Mouse (Mus musculus) liver, postnatal 0 days (tissue): ENCODE measurements around the gene Taf4. TPM values are rescaled to one million over a fixed set of nuclear protein-coding genes. Genes with fewer than 3 reads are reported as not detected.

Source experiments
- ATAC-seq: fragments of 200-750 bp; cut with Nextera tagmentation; 2 replicates; pipeline ENCODE4 v1.8.0; 2017; ENCODE audit warnings: mild to moderate bottlenecking, moderate library complexity
- DNase-seq: peaks from one replicate; pipeline ENCODE4 v3.0.0-alpha.2; 2016
- H3K27ac ChIP-seq: fragments of 300-500 bp; sonication (generic); 2 replicates; pipeline ENCODE4 v1.5.1; 2014; ENCODE audit warnings: antibody characterized with exemption, moderate library complexity, mild to moderate bottlenecking, low read depth
- H3K27me3 ChIP-seq: fragments of 300-500 bp; sonication (generic); 2 replicates; pipeline ENCODE4 v1.6.1; 2014; ENCODE audit warnings: low read length, control low read depth, mixed read lengths; ENCODE audit not compliant: insufficient read depth
- H3K36me3 ChIP-seq: fragments of 300-500 bp; sonication (generic); replicated peaks from 2 replicates; pipeline ENCODE4 v1.6.1; 2014; ENCODE audit warnings: mild to moderate bottlenecking, control low read depth, low read length, moderate library complexity, mixed read lengths; ENCODE audit not compliant: insufficient read depth
- H3K4me1 ChIP-seq: fragments of 300-500 bp; sonication (generic); 2 replicates; pipeline ENCODE4 v1.6.1; 2014; ENCODE audit warnings: antibody characterized with exemption, mild to moderate bottlenecking, control low read depth; ENCODE audit not compliant: insufficient read depth
- H3K4me2 ChIP-seq: fragments of 300-500 bp; sonication (generic); 2 replicates; pipeline ENCODE4 v1.6.1; 2014; ENCODE audit warnings: low read depth, mild to moderate bottlenecking, low read length, moderate library complexity, mixed read lengths
- H3K4me3 ChIP-seq: fragments of 300-500 bp; sonication (generic); 2 replicates; pipeline ENCODE4 v1.5.1; 2014; ENCODE audit warnings: low read depth, low read length
- H3K9ac ChIP-seq: fragments of 300-500 bp; sonication (generic); replicated peaks from 2 replicates; pipeline ENCODE4 v1.6.1; 2014; ENCODE audit warnings: mild to moderate bottlenecking, moderate library complexity
- H3K9me3 ChIP-seq: fragments of 300-500 bp; sonication (generic); 2 replicates; pipeline ENCODE4 v1.6.1; 2016; ENCODE audit warnings: mild to moderate bottlenecking, control low read depth, low read length, mixed read lengths
- CTCF ChIP-seq: sonication (generic); IDR thresholded peaks from 2 replicates; pipeline ENCODE4 v1.5.1; 2016; ENCODE audit warnings: antibody characterized with exemption, low read depth
- EP300 ChIP-seq: IDR thresholded peaks from 2 replicates; pipeline ENCODE4 v1.6.1; 2016; ENCODE audit warnings: antibody characterized with exemption, low read depth, mild to moderate bottlenecking
- WGBS: fragments of 180-500 bp; shearing (Covaris S2); extraction: QIAGEN DNeasy Blood & Tissue Kit; methylation state at CpG from one replicate; pipeline ENCODE4 v1.1.7; 2014; ENCODE audit not compliant: insufficient replicate concordance; 5-methylcytosine and 5-hydroxymethylcytosine counted together
- polyA plus RNA-seq: library from polyadenylated mRNA; unstranded; fragments of >200 nt; fragmentation: Nextera tagmentation; extraction: Ambion mirVana; gene quantifications from 2 replicates; pipeline ENCODE4 v1.2.1, GENCODE M21; 2015

Gene Taf4
- polyA plus RNA-seq, 1 experiment from 2014 or later, result 1.7 TPM

GRCm38 (mm10) chr2:179971891-179972290 is 4.6 kb downstream of the Taf4 start:
- TF ChIP-seq CTCF (no peak), EP300 (no peak)
- WGBS, result 59% methylated on average over 2 of the region's 2 CpGs
- Histone ChIP-seq H3K27me3 (no peaks in the 10 kb centered on the region), H3K27ac (no peak overlapping the region), H3K9ac (no peak overlapping the region), H3K4me3 (no peak overlapping the region), H3K4me2 (no peak overlapping the region), H3K9me3 (no peaks in the 10 kb centered on the region), H3K4me1 (peaks cover 35% of the 10 kb centered on the region), H3K36me3 (no peaks in the 10 kb centered on the region)
- no peak for ATAC-seq
- peak; percentile 16 for DNase-seq

GRCm38 (mm10) chr2:179969137-179969536 is 7.3 kb downstream of the Taf4 start:
- Histone ChIP-seq H3K9me3 (no peaks in the 10 kb centered on the region), H3K27ac (no peak overlapping the region), H3K4me3 (no peak overlapping the region), H3K27me3 (no peaks in the 10 kb centered on the region), H3K4me2 (no peak overlapping the region), H3K36me3 (no peaks in the 10 kb centered on the region), H3K9ac (no peak overlapping the region), H3K4me1 (peaks cover 30% of the 10 kb centered on the region)
- DNase-seq (no peak), ATAC-seq (no peak)
- WGBS, result 75% methylated on average over 3 of the region's 3 CpGs
- TF ChIP-seq EP300, result no peak
- TF ChIP-seq CTCF, result no peak

- no peak overlapping the region for H3K27ac ChIP-seq
- H3K4me3 ChIP-seq, result no peak overlapping the region
- H3K27me3 ChIP-seq, result no peaks in the 10 kb centered on the region
- TF ChIP-seq EP300, result no peak
- no peak for TF ChIP-seq CTCF
- H3K4me2 ChIP-seq, result no peak overlapping the region
- WGBS, result 73% methylated on average over 5 of the region's 5 CpGs
- no peaks in the 10 kb centered on the region for H3K36me3 ChIP-seq
- ATAC-seq (no peak), DNase-seq (no peak)
- no peak overlapping the region for H3K9ac ChIP-seq
- H3K9me3 ChIP-seq, result no peaks in the 10 kb centered on the region
- H3K4me1 ChIP-seq, result peaks cover 23% of the 10 kb centered on the region
These were observed 8.8 kb downstream of the Taf4 start for GRCm38 (mm10) chr2:179967633-179968032.

DNA sequence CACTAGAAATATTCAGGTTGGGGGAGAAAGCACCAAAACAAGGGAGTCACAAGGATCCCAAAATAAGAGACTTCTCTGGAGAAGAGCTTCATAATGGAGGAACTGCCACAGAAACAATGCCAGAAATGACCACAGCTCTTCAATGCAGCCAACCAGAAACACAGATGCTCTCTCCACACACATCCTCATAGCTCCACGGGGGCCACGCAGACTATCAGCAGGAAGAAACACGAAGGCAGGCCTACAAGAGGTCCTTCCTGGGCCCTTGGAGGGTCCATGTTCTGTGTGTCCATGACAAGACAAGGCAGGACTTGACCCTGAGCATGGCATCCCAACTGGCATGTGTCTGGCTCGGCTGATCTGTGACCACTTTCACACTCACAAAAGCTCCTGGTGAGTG is 15.0 kb downstream of the Taf4 start:
- Histone ChIP-seq H3K4me1 (peaks cover 34% of the 10 kb centered on the region), H3K9me3 (no peaks in the 10 kb centered on the region), H3K36me3 (no peaks in the 10 kb centered on the region), H3K4me2 (no peak overlapping the region), H3K27ac (no peak overlapping the region), H3K4me3 (no peak overlapping the region), H3K27me3 (no peaks in the 10 kb centered on the region), H3K9ac (no peak overlapping the region)
- DNase-seq (no peak), ATAC-seq (no peak)
- TF ChIP-seq CTCF (no peak), EP300 (no peak)
- 67% methylated on average over 4 of the region's 4 CpGs for WGBS

- H3K9ac ChIP-seq, result no peak overlapping the region
- 79% methylated on average over 6 of the region's 6 CpGs for WGBS
- H3K27me3 ChIP-seq, result no peaks in the 10 kb centered on the region
- ATAC-seq (no peak), DNase-seq (no peak)
- H3K9me3 ChIP-seq, result no peaks in the 10 kb centered on the region
- no peak overlapping the region for H3K4me3 ChIP-seq
- no peak overlapping the region for H3K4me2 ChIP-seq
- no peak overlapping the region for H3K27ac ChIP-seq
- peaks cover 32% of the 10 kb centered on the region for H3K4me1 ChIP-seq
- no peaks in the 10 kb centered on the region for H3K36me3 ChIP-seq
- TF ChIP-seq CTCF (no peak), EP300 (no peak)
These were observed 16.1 kb downstream of the Taf4 start for GRCm38 (mm10) chr2:179960327-179960726.

DNA sequence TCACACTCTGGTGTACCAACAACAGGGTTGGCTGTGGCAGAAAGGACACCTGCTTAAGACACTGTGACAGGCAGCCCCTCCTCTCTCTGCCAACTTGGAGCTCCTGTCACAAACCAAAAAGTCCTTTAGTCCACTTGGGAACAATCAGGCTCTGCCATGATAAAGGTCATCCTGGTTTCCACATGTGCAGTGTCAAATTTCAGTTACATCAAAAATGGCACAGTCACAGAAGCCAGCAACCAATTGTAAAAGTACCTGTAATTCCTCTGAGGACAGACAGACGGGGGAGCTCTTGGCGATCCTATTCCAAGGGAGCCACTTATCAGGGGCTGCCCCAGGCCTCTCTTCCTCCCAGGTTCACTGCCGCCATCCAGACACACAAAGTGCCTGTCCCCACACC is 17.1 kb downstream of the Taf4 start:
- peak; percentile 82 for ATAC-seq

More for the DNA sequence above, 17.1 kb downstream of the Taf4 start:
- 32% methylated on average over 3 of the region's 3 CpGs for WGBS
- Histone ChIP-seq H3K27ac (peak overlapping the region; percentile 29), H3K9me3 (no peaks in the 10 kb centered on the region), H3K4me1 (peaks cover 31% of the 10 kb centered on the region), H3K27me3 (no peaks in the 10 kb centered on the region), H3K4me3 (no peak overlapping the region), H3K9ac (no peak overlapping the region), H3K36me3 (no peaks in the 10 kb centered on the region), H3K4me2 (no peak overlapping the region)
- peak; percentile 30; the same call in 1 of the 2 replicates for TF ChIP-seq CTCF
- TF ChIP-seq EP300, result no peak
- no peak for DNase-seq
